Mouse (Mus musculus) ES-Bruce4 (cell line): ENCODE measurements around the gene Ece1.

ENCODE experiments used
- CTCF ChIP-seq: IDR thresholded peaks from one replicate; pipeline ENCODE4 v1.8.1; 2011; ENCODE audit warnings: low read depth, low read length
- POLR2A ChIP-seq: IDR thresholded peaks from one replicate; pipeline ENCODE4 v1.8.1; 2011; ENCODE audit warnings: low read length; ENCODE audit not compliant: insufficient read depth

- TF ChIP-seq CTCF (no peak), POLR2A (no peak)
These were observed 71.3 kb downstream of the Ece1 start for GRCm38 (mm10) chr4:137933328-137933727.
